Mouse (Mus musculus): ENCODE data around the gene Vwa7.

GRCm38 (mm10) chr17:35063466-35063865, 47.1 kb downstream of the Vwa7 start:
- TF ChIP-seq CTCF (IDR thresholded peaks at IDR 0.05; ENCODE audit: control insufficient read depth, insufficient read depth, insufficient read length) (no peak), MYOG (IDR thresholded peaks at IDR 0.05; ENCODE audit: control insufficient read depth, extremely low read depth, insufficient read length) (no peak), MAX (IDR thresholded peaks at IDR 0.05) (no peak), USF1 (IDR thresholded peaks at IDR 0.05; ENCODE audit: low read depth) (no peak), CEBPB (IDR thresholded peaks at IDR 0.05; ENCODE audit: low read depth) (no peak), FOSL1 (IDR thresholded peaks at IDR 0.05; ENCODE audit: insufficient read depth, low read length, poor library complexity, severe bottlenecking) (no peak)

Measured in C2C12 (cell line).